Comparison of ENCODE assay signal across 8 mouse cellular contexts in the genomic region with DNA sequence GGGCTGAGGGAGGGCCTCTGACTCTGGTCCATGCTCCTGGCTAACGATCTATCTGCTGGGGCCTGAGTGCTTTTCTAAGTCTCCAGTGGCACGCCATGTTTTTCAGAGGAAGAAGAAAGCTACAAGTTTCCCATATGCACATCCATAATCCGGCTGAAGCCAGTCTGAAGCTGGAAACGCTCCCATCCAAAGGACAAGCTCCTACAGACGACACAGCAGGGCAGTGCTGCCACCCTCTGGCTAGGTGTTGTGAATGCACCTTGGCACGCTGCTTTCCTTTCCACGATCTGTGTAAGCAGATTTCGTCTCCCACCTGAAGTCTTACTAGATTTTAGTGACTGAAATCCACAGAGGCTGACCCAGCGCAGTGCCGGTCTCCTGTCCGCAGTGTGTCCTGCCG. TPM values are rescaled to one million over a fixed set of nuclear protein-coding genes. Genes with fewer than 3 reads are reported as not detected.
DNase-seq lines count a peak whose midpoint lies in the region; ATAC-seq and TF ChIP-seq lines count a peak whose summit lies in the region.

No protein-coding gene starts in this region.

- H3K27me3 ChIP-seq in forebrain, postnatal 0 days (ENCODE audit: insufficient read depth, low read length): no peaks in the 10 kb centered on the region
- H3K27me3 ChIP-seq in lung, embryonic 16.5 days (ENCODE audit: control insufficient read depth, insufficient read depth, low read depth, low read length): no peaks in the 10 kb centered on the region

- WGBS in forebrain, postnatal 0 days: 42% methylated on average over 12 of the region's 12 CpGs
- 44% methylated on average over 12 of the region's 12 CpGs for WGBS in lung, embryonic 16.5 days

- H3K9me3 ChIP-seq in forebrain, postnatal 0 days (ENCODE audit: low read length): no peaks in the 10 kb centered on the region
- no peaks in the 10 kb centered on the region for H3K9me3 ChIP-seq in lung, embryonic 16.5 days (ENCODE audit: control insufficient read depth, low read length)

- ATAC-seq in forebrain, postnatal 0 days: peak; percentile 96
- ATAC-seq in lung, embryonic 16.5 days (ENCODE audit: low read depth): peak; percentile 81

- peak overlapping the region; percentile 54 for H3K9ac ChIP-seq in forebrain, postnatal 0 days
- 0 out of 2 replicates have a peak overlapping the region, but pooled peaks have one; percentile 25 for H3K9ac ChIP-seq in lung, embryonic 16.5 days (ENCODE audit: low read length)

- no peak overlapping the region for H3K4me2 ChIP-seq in forebrain, postnatal 0 days (ENCODE audit: low read depth)
- H3K4me2 ChIP-seq in lung, embryonic 16.5 days (ENCODE audit: low read depth, low read length): no peak overlapping the region

- H3K4me3 ChIP-seq in forebrain, postnatal 0 days (ENCODE audit: low read depth, low read length): no peak overlapping the region
- no peak overlapping the region for H3K4me3 ChIP-seq in lung, embryonic 16.5 days (ENCODE audit: low read length)

- peak; percentile 70 for DNase-seq in Muller cell, postnatal 12 days (ENCODE audit: inconsistent ontology term)
- peak; percentile 91 for DNase-seq in cerebellum, adult 8-10 months
- DNase-seq in forebrain, postnatal 0 days: peak; percentile 96
- DNase-seq in heart, postnatal 25 days (ENCODE audit: low spot score): peak; percentile 44
- DNase-seq in layer of hippocampus, adult 8-10 months (ENCODE audit: low spot score in 2 of 2): peak; percentile 84 to 90
- peak; percentile 79 for DNase-seq in ovary, postnatal 36 days (ENCODE audit: low spot score)
- peak; percentile 77 for DNase-seq in thymus, postnatal 4 days

- H3K36me3 ChIP-seq in forebrain, postnatal 0 days (ENCODE audit: insufficient read depth): peaks cover 71% of the 10 kb centered on the region
- peaks cover 8% of the 10 kb centered on the region; the same call in 1 of the 2 replicates for H3K36me3 ChIP-seq in lung, embryonic 16.5 days (ENCODE audit: control insufficient read depth, insufficient read depth, low read length)

- intact Hi-C loops in heart, postnatal 25 days (cut with DNase I): loop anchor here (1.0 to 10.0 kb wide), 2 partner anchors 60 to 283 kb away; no protein-coding TSS in a partner anchor

- peak overlapping the region; percentile 91 for H3K27ac ChIP-seq in forebrain, postnatal 0 days (ENCODE audit: low read depth, low read length)
- no peak overlapping the region for H3K27ac ChIP-seq in lung, embryonic 16.5 days (ENCODE audit: low read length)

- H3K4me1 ChIP-seq in forebrain, postnatal 0 days (ENCODE audit: insufficient read depth): peaks cover 4% of the 10 kb centered on the region; the same call in 1 of the 2 replicates
- peaks cover 7% of the 10 kb centered on the region for H3K4me1 ChIP-seq in lung, embryonic 16.5 days (replicated peaks; ENCODE audit: control insufficient read depth, insufficient read depth, low read length)

- TF ChIP-seq CTCF in forebrain, postnatal 0 days (IDR thresholded peaks at IDR 0.05; ENCODE audit: low read depth): peak; percentile 99

RNA-seq across cellular contexts. Expression of gene 2310022B05Rik, which starts 14.3 kb away (rescaled TPM):
- 68.2 and 79.7 TPM in 2 replicates for total RNA-seq in forebrain, postnatal 0 days (2014; rRNA removed)
- polyA plus RNA-seq in forebrain, postnatal 0 days (2015; fragmentation: Nextera tagmentation; extraction: Ambion mirVana): 35.7 and 37.8 TPM in 2 replicates
- total RNA-seq in heart, postnatal 25 days (2021): 10 to 100 TPM; 71.7 to 83.3 TPM
- 10 to 100 TPM; 69.6 to 81.2 (median 75.2) TPM for total RNA-seq in layer of hippocampus, adult 8-10 months (2022)
- polyA plus RNA-seq in lung, embryonic 16.5 days (2015; fragmentation: Nextera tagmentation; extraction: Ambion mirVana): 26.3 and 30.1 TPM in 2 replicates

RNA-seq across cellular contexts. Expression of gene Ttc13, which starts 44.3 kb away (rescaled TPM):
- 64.2 and 79.2 TPM in 2 replicates for total RNA-seq in forebrain, postnatal 0 days (2014; rRNA removed)
- 50.1 and 56.1 TPM in 2 replicates for polyA plus RNA-seq in forebrain, postnatal 0 days (2015; fragmentation: Nextera tagmentation; extraction: Ambion mirVana)
- total RNA-seq in heart, postnatal 25 days (2021): 10 to 100 TPM; 14.9 to 17.6 TPM
- total RNA-seq in layer of hippocampus, adult 8-10 months (2022): 10 to 100 TPM; 42.9 to 55.7 (median 47.1) TPM
- polyA plus RNA-seq in lung, embryonic 16.5 days (2015; fragmentation: Nextera tagmentation; extraction: Ambion mirVana): 43.0 and 45.7 TPM in 2 replicates

RNA-seq across cellular contexts. Expression of gene Arv1, which starts 44.5 kb away (rescaled TPM):
- total RNA-seq in forebrain, postnatal 0 days (2014; rRNA removed): 9.5 and 17.6 TPM in 2 replicates
- 25.6 and 31.4 TPM in 2 replicates for polyA plus RNA-seq in forebrain, postnatal 0 days (2015; fragmentation: Nextera tagmentation; extraction: Ambion mirVana)
- 1 to 10 TPM; 4.4 to 5.0 TPM for total RNA-seq in heart, postnatal 25 days (2021)
- total RNA-seq in layer of hippocampus, adult 8-10 months (2022): 10 to 100 TPM; 13.3 to 17.5 (median 15.2) TPM
- 18.7 and 19.6 TPM in 2 replicates for polyA plus RNA-seq in lung, embryonic 16.5 days (2015; fragmentation: Nextera tagmentation; extraction: Ambion mirVana)

Comparison
In these comparisons a context has a peak if more than half of its experiments do, and no peak if none do; other contexts are left out.
1. DNase-seq: peak in every context shown above with its lines; median percentile 96 in forebrain, postnatal 0 days; 91 in cerebellum, adult 8-10 months; 87 in layer of hippocampus, adult 8-10 months; 79 in ovary, postnatal 36 days; 77 in thymus, postnatal 4 days; 70 in Muller cell, postnatal 12 days; 44 in heart, postnatal 25 days.